Mouse (Mus musculus) lung, embryonic 15.5 days (tissue): ENCODE measurements around the gene Elavl3. TPM values are rescaled to one million over a fixed set of nuclear protein-coding genes. Genes with fewer than 3 reads are reported as not detected.
"Not testable (repeated sequence)": the region's sequence is repeated elsewhere in the genome, so short reads cannot be mapped to it uniquely, and the experiment has no call there.

Experiments
- ATAC-seq: fragments of 200-750 bp; cut with Nextera tagmentation; 2 replicates; pipeline ENCODE4 v1.8.0; 2017; ENCODE audit warnings: moderate number of reproducible peaks, borderline replicate concordance; ENCODE audit not compliant: low FRiP score, low TSS enrichment; ENCODE audit errors: extremely low read depth
- H3K27ac ChIP-seq: fragments of 300-500 bp; sonication (generic); 2 replicates; pipeline ENCODE4 v1.5.1; 2015; ENCODE audit warnings: moderate library complexity, mild to moderate bottlenecking, inconsistent platforms
- H3K27me3 ChIP-seq: fragments of 300-500 bp; sonication (generic); 2 replicates; pipeline ENCODE4 v1.6.1; 2015; ENCODE audit warnings: inconsistent platforms
- H3K36me3 ChIP-seq: fragments of 300-500 bp; sonication (generic); 2 replicates; pipeline ENCODE4 v1.6.1; 2015; ENCODE audit warnings: inconsistent platforms
- H3K4me1 ChIP-seq: fragments of 300-500 bp; sonication (generic); 2 replicates; pipeline ENCODE4 v1.6.1; 2015; ENCODE audit warnings: inconsistent platforms
- H3K4me2 ChIP-seq: fragments of 300-500 bp; sonication (generic); 2 replicates; pipeline ENCODE4 v1.6.1; 2015; ENCODE audit warnings: inconsistent platforms, mild to moderate bottlenecking, moderate library complexity
- H3K4me3 ChIP-seq: fragments of 300-500 bp; sonication (generic); 2 replicates; pipeline ENCODE4 v1.5.1; 2015; ENCODE audit warnings: mild to moderate bottlenecking, inconsistent platforms
- H3K9ac ChIP-seq: fragments of 300-500 bp; sonication (generic); 2 replicates; pipeline ENCODE4 v1.6.1; 2015; ENCODE audit warnings: inconsistent platforms
- H3K9me3 ChIP-seq: fragments of 300-500 bp; sonication (generic); 2 replicates; pipeline ENCODE4 v1.6.1; 2016; ENCODE audit warnings: inconsistent platforms
- WGBS: fragments of 180-500 bp; shearing (Covaris S2); methylation state at CpG from one replicate; pipeline ENCODE4 v1.1.7; 2015; 5-methylcytosine and 5-hydroxymethylcytosine counted together
- polyA plus RNA-seq: library from polyadenylated mRNA; unstranded; fragments of >200 nt; fragmentation: Nextera tagmentation; extraction: Ambion mirVana; gene quantifications from 2 replicates; pipeline ENCODE4 v1.2.1, GENCODE M21; 2015

Gene Elavl3
- polyA plus RNA-seq, 1 experiment from 2014 or later: 0.51 TPM

GRCm38 (mm10) chr9:22076223-22076622 lies 24.4 kb upstream of the Elavl3 start:
- ATAC-seq: no peak
- H3K36me3 ChIP-seq: peaks cover 20% of the 10 kb centered on the region; the same call in 1 of the 2 replicates
- WGBS: 88% methylated on average over 23 of the region's 23 CpGs
- H3K9ac ChIP-seq: no peak overlapping the region
- no peak overlapping the region for H3K4me3 ChIP-seq
- no peak overlapping the region for H3K27ac ChIP-seq
- H3K27me3 ChIP-seq: no peaks in the 10 kb centered on the region
- no peak overlapping the region for H3K4me2 ChIP-seq
- no peaks in the 10 kb centered on the region for H3K9me3 ChIP-seq
- no peaks in the 10 kb centered on the region for H3K4me1 ChIP-seq

GRCm38 (mm10) chr9:22075778-22076177 lies 24.0 kb upstream of the Elavl3 start:
- H3K4me1 ChIP-seq, ATAC-seq, H3K9me3 ChIP-seq, H3K27me3 ChIP-seq, H3K4me3 ChIP-seq, H3K9ac ChIP-seq, H3K4me2 ChIP-seq, H3K27ac ChIP-seq: not testable (repeated sequence)
- WGBS: 73% methylated on average over 5 of the region's 5 CpGs
- peaks cover 20% of the 10 kb centered on the region; the same call in 1 of the 2 replicates for H3K36me3 ChIP-seq

GRCm38 (mm10) chr9:22072276-22072675 lies 20.5 kb upstream of the Elavl3 start:
- H3K4me2 ChIP-seq: no peak overlapping the region
- no peaks in the 10 kb centered on the region for H3K27me3 ChIP-seq
- no peak for ATAC-seq
- peaks cover 30% of the 10 kb centered on the region; the same call in 1 of the 2 replicates for H3K36me3 ChIP-seq
- H3K4me1 ChIP-seq: peaks cover 8% of the 10 kb centered on the region
- H3K9ac ChIP-seq: no peak overlapping the region
- no peak overlapping the region for H3K27ac ChIP-seq
- no peaks in the 10 kb centered on the region for H3K9me3 ChIP-seq
- H3K4me3 ChIP-seq: no peak overlapping the region
- 90% methylated on average over 4 of the region's 4 CpGs for WGBS

GRCm38 (mm10) chr9:22070791-22071573 lies 19.2 kb upstream of the Elavl3 start, which contains the start of the genes Gm49318 and Zfp653:
Gm49318 (minus strand) TSS chr9:22071259.
Zfp653 (minus strand) TSS chr9:22071376.
- Histone ChIP-seq H3K27me3 (no peaks in the 10 kb centered on the region), H3K9me3 (no peaks in the 10 kb centered on the region), H3K4me2 (peak within 1 kb of the TSS; percentile 57), H3K4me3 (peak within 1 kb of the TSS; percentile 78), H3K4me1 (peaks cover 8% of the 10 kb centered on the region), H3K9ac (peak within 1 kb of the TSS; percentile 87), H3K36me3 (peaks cover 28% of the 10 kb centered on the region), H3K27ac (peak within 1 kb of the TSS; percentile 99)
- peak; percentile 98 for ATAC-seq
- WGBS: under 1% methylated on average over 76 of the region's 87 CpGs

- Histone ChIP-seq H3K27me3 (no peaks in the 10 kb centered on the region), H3K36me3 (peaks cover 36% of the 10 kb centered on the region), H3K4me3 (peak overlapping the region; percentile 78), H3K9me3 (no peaks in the 10 kb centered on the region), H3K4me2 (peak overlapping the region; percentile 57), H3K9ac (peak overlapping the region; percentile 33; the same call in 1 of the 2 replicates), H3K4me1 (peaks cover 8% of the 10 kb centered on the region), H3K27ac (peak overlapping the region; percentile 42; the same call in 1 of the 2 replicates)
- ATAC-seq: peak; percentile 5
- 63% methylated on average over 4 of the region's 4 CpGs for WGBS
These were observed 18.2 kb upstream of the Elavl3 start for GRCm38 (mm10) chr9:22069881-22070553.

GRCm38 (mm10) chr9:22067195-22067594 lies 15.4 kb upstream of the Elavl3 start:
- no peak for ATAC-seq
- H3K27ac ChIP-seq: no peak overlapping the region
- no peak overlapping the region for H3K4me2 ChIP-seq
- H3K36me3 ChIP-seq: peaks cover 51% of the 10 kb centered on the region
- WGBS: 73% methylated on average over 5 of the region's 5 CpGs
- peaks cover 8% of the 10 kb centered on the region for H3K4me1 ChIP-seq
- no peak overlapping the region for H3K9ac ChIP-seq
- H3K4me3 ChIP-seq: no peak overlapping the region
- no peaks in the 10 kb centered on the region for H3K27me3 ChIP-seq
- no peaks in the 10 kb centered on the region for H3K9me3 ChIP-seq

GRCm38 (mm10) chr9:22066433-22066832 lies 14.6 kb upstream of the Elavl3 start:
- Histone ChIP-seq H3K9me3 (no peaks in the 10 kb centered on the region), H3K27ac (no peak overlapping the region), H3K36me3 (peaks cover 57% of the 10 kb centered on the region), H3K4me2 (no peak overlapping the region), H3K4me3 (no peak overlapping the region), H3K9ac (no peak overlapping the region), H3K27me3 (no peaks in the 10 kb centered on the region), H3K4me1 (peaks cover 8% of the 10 kb centered on the region)
- 58% methylated on average over 3 of the region's 3 CpGs for WGBS
- ATAC-seq: no peak

GRCm38 (mm10) chr9:22065642-22066041 lies 13.8 kb upstream of the Elavl3 start:
- ATAC-seq: no peak
- whole genome bisulfite sequencing: 92% methylated on average over 11 of the region's 11 CpGs
- no peak overlapping the region for H3K4me3 ChIP-seq

GRCm38 (mm10) chr9:22064341-22064740 lies 12.5 kb upstream of the Elavl3 start:
- H3K27me3 ChIP-seq: no peaks in the 10 kb centered on the region
- peaks cover 68% of the 10 kb centered on the region for H3K36me3 ChIP-seq
- no peak for ATAC-seq
- 96% methylated on average over 3 of the region's 3 CpGs for WGBS
- H3K27ac ChIP-seq: no peak overlapping the region
- H3K9me3 ChIP-seq: no peaks in the 10 kb centered on the region
- H3K4me1 ChIP-seq: no peaks in the 10 kb centered on the region
- H3K4me2 ChIP-seq: no peak overlapping the region
- no peak overlapping the region for H3K9ac ChIP-seq
- no peak overlapping the region for H3K4me3 ChIP-seq

More at GRCm38 (mm10) chr9:22065642-22066041, 13.8 kb upstream of the Elavl3 start:
- H3K27ac ChIP-seq: no peak overlapping the region
- no peaks in the 10 kb centered on the region for H3K9me3 ChIP-seq
- peaks cover 63% of the 10 kb centered on the region for H3K36me3 ChIP-seq
- H3K4me2 ChIP-seq: no peak overlapping the region
- H3K4me1 ChIP-seq: peaks cover 8% of the 10 kb centered on the region
- H3K27me3 ChIP-seq: no peaks in the 10 kb centered on the region
- H3K9ac ChIP-seq: no peak overlapping the region

- no peaks in the 10 kb centered on the region for H3K4me1 ChIP-seq
- WGBS: 79% methylated on average over 2 of the region's 2 CpGs
These were observed 9.5 kb upstream of the Elavl3 start for GRCm38 (mm10) chr9:22061339-22061738.

GRCm38 (mm10) chr9:22058011-22058424 lies 6.2 kb upstream of the Elavl3 start:
- WGBS: 82% methylated on average over 9 of the region's 9 CpGs
- H3K27me3 ChIP-seq: peaks cover 28% of the 10 kb centered on the region
- no peak overlapping the region for H3K9ac ChIP-seq
- no peak overlapping the region for H3K4me2 ChIP-seq
- H3K9me3 ChIP-seq: no peaks in the 10 kb centered on the region
- H3K4me3 ChIP-seq: no peak overlapping the region
- H3K36me3 ChIP-seq: peaks cover 48% of the 10 kb centered on the region
- no peak overlapping the region for H3K27ac ChIP-seq
- no peak for ATAC-seq
- H3K4me1 ChIP-seq: peaks cover 8% of the 10 kb centered on the region

More at GRCm38 (mm10) chr9:22061339-22061738, 9.5 kb upstream of the Elavl3 start:
- no peak overlapping the region for H3K4me3 ChIP-seq
- no peak for ATAC-seq
- peaks cover 79% of the 10 kb centered on the region for H3K36me3 ChIP-seq
- H3K9ac ChIP-seq: no peak overlapping the region
- no peak overlapping the region for H3K27ac ChIP-seq
- no peak overlapping the region for H3K4me2 ChIP-seq
- H3K27me3 ChIP-seq: no peaks in the 10 kb centered on the region
- no peaks in the 10 kb centered on the region for H3K9me3 ChIP-seq

- H3K9me3 ChIP-seq: no peaks in the 10 kb centered on the region
- peaks cover 9% of the 10 kb centered on the region for H3K4me1 ChIP-seq
- peaks cover 37% of the 10 kb centered on the region for H3K27me3 ChIP-seq
- H3K9ac ChIP-seq: no peak overlapping the region
- H3K27ac ChIP-seq: no peak overlapping the region
- 86% methylated on average over 9 of the region's 9 CpGs for WGBS
- no peak for ATAC-seq
- H3K36me3 ChIP-seq: peaks cover 38% of the 10 kb centered on the region
- H3K4me2 ChIP-seq: no peak overlapping the region
- H3K4me3 ChIP-seq: no peak overlapping the region
These were observed 5.3 kb upstream of the Elavl3 start for GRCm38 (mm10) chr9:22057031-22057517.
